Mouse (Mus musculus) megakaryocyte progenitor cell, adult 5-6 weeks (primary cell): ENCODE measurements around the gene Tcp10a. TPM values are rescaled to one million over a fixed set of nuclear protein-coding genes. Genes with fewer than 3 reads are reported as not detected.
"Not testable (repeated sequence)": the region's sequence is repeated elsewhere in the genome, so short reads cannot be mapped to it uniquely, and the experiment has no call there.

Source experiments
- ATAC-seq: replicated peaks from 2 replicates; pipeline ENCODE4 v1.8.0; 2016; ENCODE audit warnings: mild to moderate bottlenecking, moderate TSS enrichment, inconsistent platforms; ENCODE audit not compliant: poor library complexity
- total RNA-seq, 2 experiments: library from RNA; stranded (forward) in 1 of 2; stranded (reverse) in 1 of 2; fragments of 157-497, 149-512 nt in 1 of 2; fragments of 200-1000 nt in 1 of 2; gene quantifications; 2 replicates each; pipeline versions ENCODE4 v1.2.3 to v1.2.4; 2015 to 2017

Tcp10a gene
- total RNA-seq, 2 experiments from 2014 or later = not detected

DNA sequence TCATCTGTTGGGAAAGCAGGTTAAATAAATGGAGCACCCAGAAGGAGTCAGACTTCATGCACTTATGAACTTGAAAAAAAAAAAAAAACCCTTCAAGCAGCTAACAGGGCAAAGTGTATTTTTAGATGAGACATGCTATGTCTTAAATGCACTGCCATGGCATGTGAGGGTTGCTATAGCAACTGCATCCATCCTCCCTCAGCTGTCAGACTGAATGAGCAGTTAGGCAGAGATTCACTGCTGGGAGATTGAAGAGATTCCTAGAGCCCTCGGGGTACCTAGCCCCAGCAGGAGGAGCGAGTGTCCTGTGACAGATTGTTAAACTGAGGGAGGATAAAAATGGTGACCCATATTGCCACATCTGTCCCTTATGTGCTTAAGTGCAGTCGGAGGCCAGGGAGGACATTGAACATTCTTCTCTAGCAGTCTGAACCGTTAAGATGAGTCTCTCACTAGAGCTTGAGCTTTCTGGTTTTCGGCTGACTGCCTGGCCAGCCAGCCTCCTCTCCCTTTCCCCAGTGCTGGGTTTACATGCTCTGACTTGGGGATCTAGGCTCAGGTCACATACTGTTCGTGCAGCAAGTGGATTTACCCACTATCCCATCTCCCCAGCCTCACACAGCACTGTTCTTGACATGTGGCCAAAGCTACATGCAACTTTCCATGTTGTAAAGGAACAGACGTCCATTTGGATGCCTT lies 42.4 kb downstream of the Tcp10a start:
- not testable (repeated sequence) for ATAC-seq

DNA sequence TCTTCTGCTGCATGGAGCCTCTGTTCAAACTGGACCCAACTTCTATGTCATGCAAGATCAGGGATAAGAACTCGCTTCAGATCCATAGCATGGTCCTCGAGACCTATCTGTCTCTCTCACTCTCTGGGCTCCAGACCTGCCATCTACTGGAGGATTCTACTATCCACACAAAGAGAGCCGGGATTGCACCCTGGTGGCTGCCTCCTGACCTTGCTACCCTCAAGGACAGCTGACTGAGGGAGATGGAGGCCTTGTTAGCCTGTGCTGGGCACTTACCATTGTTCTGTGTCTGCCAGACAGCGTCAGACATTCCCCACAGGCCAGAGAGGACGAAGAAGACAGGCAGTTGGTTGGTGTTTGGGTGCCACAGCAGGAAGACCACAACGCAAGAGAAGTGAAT lies 45.0 kb downstream of the Tcp10a start:
- not testable (repeated sequence) for ATAC-seq

DNA sequence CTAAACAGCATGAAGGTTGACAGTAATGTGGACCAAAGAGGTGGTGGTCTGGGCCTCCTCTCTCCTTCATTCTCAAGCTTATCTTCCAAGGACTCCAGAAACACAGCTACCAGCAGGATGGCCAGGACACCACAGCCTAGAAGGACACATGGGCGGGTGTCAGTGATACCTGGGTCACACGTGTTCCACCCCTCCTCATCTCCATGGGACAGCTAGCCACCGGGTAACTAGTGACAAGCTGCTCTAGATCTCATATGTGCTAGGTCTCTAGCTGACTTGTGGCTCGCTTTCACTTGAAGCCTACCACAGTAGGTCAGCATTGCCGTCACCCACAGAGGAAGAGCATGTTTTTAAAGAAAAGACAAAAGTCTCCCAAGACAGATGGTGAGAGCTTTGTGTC lies 47.4 kb downstream of the Tcp10a start, which contains the start of gene Gm49630:
Gene Gm49630, minus strand, starts transcription at position 101 of the 400 bp plus-strand sequence.
- ATAC-seq = not testable (repeated sequence)

DNA sequence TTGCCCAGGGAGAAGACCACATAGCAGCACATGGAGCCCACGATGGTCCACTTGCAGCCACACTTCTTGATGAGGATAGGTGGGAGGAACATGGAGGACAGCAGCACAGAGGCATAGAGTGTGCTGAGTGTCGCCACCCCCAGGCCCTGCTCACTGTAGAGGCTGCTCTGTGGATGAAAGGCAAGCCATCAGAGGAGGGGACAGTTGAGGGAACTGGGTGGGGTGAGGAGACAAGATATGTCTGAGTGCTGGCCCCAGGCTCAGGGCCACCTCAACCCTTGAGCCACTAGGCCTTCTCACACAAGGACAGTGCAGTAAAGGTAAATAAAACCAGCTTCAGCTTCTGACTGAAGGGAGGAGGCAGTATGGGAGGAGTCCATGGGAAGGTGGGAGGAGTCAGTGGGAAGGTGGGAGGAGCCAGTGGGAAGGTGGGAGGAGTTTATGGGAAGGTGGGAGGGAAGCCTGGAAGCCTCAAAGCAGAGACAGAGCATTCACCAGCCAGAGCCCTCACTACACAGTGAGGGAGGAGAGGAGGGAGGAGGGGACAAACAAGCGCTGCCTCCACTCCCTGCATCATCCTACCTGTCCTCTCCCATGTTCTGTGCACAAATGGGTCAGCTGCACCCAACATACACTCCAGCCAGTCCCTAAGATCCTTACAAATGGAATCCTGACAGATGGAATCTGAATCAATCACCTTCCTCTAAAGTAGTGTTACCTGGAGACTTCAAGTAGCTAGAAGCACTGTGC lies 52.7 kb downstream of the Tcp10a start:
- ATAC-seq = peak; percentile 30; the same call in 1 of the 2 replicates

DNA sequence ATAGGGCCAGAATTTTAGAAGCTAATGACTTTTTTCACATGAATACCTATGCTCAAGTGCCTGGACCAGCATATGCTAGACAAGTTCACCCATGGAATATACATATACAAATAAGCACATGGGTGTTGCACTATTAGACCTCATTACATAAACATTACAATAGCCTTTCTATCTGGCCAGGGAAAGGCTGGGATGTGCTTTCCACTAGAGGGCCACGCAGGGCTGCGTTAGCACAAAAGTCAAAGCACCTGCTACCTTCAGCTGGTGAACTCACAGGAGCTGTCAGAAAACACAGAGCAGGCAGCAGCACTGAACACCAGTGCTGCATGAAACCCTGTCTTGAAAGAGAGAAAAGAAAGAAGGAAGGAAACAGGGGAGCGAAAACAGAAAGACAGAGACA lies 53.5 kb downstream of the Tcp10a start:
- peak; percentile 40 for ATAC-seq

DNA sequence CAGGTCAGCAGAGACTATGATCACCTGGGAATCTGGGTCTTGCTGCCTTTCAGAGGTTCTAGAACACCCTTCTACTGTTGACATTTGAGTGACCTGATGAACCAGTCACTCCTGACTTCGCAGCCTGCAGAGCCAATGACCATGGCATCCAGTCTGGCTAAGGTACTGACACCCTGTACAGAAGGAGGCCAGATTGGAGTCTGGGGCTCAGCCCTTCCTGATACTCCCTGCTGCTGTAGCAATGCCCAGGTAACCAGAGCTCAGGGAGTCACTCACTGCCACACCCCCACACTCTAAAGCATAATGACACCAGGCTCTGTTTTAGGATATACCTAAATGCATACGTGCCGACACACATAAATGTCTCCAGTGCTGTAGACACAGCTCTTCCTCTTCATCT lies 58.3 kb downstream of the Tcp10a start:
- not testable (repeated sequence) for ATAC-seq

DNA sequence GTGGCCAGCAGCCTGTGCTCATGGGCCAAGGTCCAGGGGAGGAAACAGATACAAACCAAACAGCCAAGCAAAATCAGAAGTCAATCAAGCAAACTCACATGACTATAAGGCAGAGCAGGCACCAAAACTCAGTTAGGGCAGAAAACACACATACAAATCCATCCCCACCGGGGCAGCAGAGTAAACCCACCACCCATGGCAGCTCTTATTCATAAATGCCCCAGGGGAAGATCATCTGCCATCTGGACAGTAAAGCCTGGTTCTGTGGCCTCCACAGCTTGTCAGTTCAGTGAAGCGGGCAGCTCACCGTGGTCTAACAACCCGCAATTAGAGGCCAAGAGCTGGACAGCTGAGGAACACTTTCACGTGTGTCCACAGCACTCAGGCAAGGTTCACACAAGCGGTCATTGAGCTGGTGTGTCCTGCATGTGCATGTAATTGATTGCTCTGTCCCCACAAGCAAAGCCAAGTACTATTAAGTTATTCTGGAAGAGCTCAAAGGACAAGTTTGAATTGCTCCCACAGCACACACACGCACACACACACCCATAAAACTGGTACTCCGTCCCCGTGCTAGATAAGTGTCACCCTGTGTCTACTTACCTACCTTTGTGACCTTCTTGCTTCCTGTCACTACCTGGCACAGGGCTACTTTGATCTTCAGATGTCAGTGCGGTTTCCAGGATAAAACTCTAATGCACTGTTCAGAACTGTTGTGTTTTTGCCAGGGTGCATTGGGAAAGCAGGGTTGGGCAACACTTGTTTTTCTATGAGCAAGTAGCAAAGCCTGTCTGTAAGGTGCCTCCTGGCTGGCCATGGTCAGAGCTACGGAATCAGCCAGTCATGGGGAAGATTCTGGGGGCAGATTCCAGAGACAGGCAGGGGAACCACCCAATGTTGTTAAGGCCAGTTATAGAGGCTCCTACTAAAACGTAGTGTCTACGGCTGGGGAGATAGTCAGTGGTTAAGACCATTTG lies 59.0 kb downstream of the Tcp10a start:
- peak; percentile 59 for ATAC-seq

DNA sequence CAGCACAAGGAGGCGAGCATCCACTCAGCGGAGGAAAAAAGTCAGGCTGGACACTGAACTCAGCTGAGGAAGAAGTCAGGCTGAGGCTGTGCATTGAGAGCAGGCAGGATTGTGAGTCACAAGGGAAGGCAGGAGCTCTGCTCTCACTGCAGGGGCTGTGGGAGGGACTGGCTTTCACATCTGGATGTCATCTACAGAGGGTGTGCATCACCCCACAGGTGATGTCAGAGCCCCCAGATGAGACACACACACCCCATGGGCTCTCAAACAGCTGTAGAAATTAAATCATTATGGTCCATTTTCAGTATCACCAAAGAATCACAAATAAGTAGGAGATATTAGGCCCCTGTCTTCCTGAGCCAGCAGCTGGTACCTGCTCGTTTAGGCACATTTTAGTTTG lies 60.9 kb downstream of the Tcp10a start, which contains the start of gene Unc93a2:
Gene Unc93a2, minus strand, starts transcription at position 101 of the 400 bp plus-strand sequence.
- not testable (repeated sequence) for ATAC-seq

DNA sequence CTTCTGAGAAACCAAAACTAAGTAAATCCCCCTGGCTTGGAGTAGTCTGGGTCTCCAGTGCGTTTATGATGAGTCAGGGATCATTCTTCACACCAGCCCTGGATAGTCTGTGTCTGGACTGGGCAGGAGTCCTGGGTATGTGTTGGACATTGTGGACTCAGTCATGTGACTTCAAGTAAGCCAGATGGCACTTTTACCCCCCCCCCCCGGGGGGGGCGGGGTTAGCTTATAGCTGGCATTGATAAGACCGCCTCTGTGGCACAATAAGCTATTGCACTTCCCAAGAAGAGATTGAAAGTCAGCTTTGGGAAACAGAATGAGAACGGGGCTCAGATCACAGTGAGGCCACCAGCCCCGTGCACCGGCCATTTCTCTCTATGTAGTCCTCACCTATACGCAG lies 61.6 kb downstream of the Tcp10a start:
- not testable (repeated sequence) for ATAC-seq

DNA sequence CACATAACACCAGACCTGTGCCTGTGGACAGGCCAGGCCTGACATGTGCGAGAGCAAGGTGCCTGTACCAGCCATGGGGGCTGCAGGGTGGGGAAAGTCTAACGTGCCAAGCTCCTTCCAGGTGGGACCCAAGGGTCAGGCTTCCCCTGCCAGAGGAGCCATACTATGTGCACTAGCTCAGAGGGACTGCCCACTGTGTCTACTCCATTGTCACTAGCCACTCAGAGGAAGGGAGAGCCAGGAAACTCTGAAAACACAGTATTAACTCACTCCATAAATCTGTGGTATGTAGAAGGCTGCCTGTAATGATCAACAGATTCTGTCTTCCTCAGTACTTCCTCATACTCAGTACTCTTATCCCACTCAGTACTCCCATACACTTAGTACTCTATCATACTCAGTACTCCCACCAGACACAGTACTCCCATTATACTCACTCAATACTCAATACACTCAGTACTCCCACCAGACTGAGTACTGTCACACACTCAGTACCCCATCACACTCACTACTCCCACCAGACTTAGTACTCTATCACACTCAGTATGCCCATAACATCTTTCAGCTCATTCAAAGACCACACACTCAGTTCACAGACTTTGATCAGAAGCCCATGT lies 64.0 kb downstream of the Tcp10a start:
- not testable (repeated sequence) for ATAC-seq

DNA sequence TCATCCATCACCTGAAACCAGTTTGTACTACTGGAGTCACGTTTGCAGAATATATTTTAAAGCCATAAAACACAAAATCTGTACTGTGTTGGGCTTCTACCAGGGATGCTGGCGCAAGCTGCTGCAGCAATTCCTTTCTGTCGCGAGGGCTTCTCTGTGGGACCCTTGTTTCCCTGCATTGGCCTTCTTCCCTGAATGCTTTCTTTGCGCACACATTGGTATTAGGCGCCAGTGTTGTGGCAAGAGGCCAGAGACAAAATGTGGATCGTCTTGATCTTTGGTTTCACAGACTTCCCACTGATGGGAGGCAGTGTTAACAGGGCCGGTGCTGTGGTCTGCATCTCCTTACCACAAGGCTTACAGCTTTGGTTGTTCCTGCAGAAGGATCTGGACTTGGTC lies 64.5 kb downstream of the Tcp10a start:
- ATAC-seq = not testable (repeated sequence)

DNA sequence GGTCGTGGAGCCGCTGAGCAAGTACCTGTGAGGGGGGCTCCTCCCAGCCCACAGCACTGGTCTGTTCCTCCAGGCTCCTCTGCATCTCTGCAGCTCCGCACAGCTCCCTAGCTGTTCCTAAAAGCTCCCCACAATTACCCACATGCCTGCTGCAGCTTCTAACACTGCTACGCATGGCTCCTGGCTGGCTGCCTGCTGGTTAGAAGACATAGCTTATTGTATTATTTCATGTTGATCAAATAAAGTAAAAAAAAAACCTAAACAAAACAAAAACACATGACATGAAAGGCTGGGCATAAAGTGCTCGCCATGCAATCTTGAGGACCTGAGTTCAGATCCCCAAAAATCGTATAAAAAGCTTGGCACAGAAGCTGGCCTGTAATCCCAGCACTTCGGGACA lies 65.5 kb downstream of the Tcp10a start:
- not testable (repeated sequence) for ATAC-seq

DNA sequence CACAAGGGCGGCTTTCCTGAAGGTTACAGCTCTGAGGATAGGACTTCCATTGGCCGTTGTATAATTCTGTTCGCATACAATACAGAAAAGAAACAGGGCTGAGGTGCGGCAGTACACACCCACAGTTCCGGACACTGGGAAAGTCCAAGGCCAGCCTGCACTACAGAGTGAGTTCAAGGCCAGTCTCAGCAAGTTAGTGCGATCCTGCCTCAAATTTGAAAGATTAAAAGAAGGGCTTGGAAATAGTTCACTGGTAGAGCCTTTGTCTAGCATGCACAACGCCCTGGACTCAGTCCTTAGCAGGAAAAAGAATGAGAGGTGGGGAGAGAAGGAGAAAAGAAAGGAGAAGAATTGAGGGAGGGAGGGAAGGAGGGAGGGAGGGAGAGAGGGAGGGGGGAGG lies 70.7 kb downstream of the Tcp10a start:
- ATAC-seq = not testable (repeated sequence)

Other genes starting within 250 kb of the Tcp10a start
- 16.5 and 16.9 TPM in 2 replicates for gene Rps6ka2, start 154.5 kb upstream of the Tcp10a start, total RNA-seq (2015)
- gene Rps6ka2, start 154.5 kb upstream of the Tcp10a start, total RNA-seq (2017) = 18.7 and 20.4 TPM in 2 replicates
- not detected in 2 replicates for gene Ttll2, start 28.1 kb downstream of the Tcp10a start, total RNA-seq (2015)
- gene Ttll2, start 28.1 kb downstream of the Tcp10a start, total RNA-seq (2017) = not detected in 2 replicates
- gene Gm49630, start 47.3 kb downstream of the Tcp10a start, total RNA-seq (2015) = not detected in 2 replicates
- not detected in 2 replicates for gene Gm49630, start 47.3 kb downstream of the Tcp10a start, total RNA-seq (2017)
- 0.64 TPM in 1 of 2 replicates, not detected in the other for gene Unc93a2, start 60.8 kb downstream of the Tcp10a start, total RNA-seq (2015)
- not detected in 2 replicates for gene Unc93a2, start 60.8 kb downstream of the Tcp10a start, total RNA-seq (2017)